Mouse (Mus musculus): Measurements from ENCODE around the gene Tbce.
"Not testable (repeated sequence)": the region's sequence is repeated elsewhere in the genome, so short reads cannot be mapped to it uniquely, and the experiment has no call there.

The Tbce gene

DNA sequence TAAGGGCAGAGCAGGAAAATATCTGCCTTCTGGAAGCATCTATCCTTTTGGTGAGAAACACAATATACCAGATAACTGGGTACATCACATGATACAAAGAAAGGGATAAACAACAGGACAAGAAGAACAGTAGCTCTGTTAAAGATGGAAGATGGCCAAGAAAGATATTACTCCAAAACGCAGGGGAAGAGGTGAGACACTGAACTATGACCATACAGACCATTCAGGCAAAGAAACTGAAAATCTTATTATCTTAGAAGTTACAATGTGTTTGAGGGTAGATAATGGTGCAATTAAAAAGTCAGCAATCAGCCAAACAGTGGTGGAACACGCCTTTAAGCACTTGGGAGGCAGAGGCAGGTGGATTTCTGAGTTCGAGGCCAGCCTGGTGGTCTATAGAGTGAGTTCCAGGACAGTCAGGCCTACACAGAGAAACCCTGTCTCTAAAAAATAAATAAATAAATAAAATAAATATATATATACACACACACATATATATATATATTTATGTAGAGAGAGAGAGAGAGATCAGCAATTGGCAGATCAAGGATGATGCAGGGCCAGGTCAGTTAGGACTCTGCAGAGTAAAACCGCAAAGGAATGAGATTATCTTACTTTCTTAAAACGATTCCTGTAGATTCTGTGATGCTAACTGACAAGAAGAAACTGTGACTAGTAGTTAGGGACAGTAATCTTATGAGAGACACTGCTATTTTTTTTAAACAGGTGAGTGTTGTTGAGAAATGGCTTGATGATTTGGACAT lies 5.9 kb downstream of the Tbce start:
- no peak for DNase-seq (ENCODE audit: low read depth)

DNA sequence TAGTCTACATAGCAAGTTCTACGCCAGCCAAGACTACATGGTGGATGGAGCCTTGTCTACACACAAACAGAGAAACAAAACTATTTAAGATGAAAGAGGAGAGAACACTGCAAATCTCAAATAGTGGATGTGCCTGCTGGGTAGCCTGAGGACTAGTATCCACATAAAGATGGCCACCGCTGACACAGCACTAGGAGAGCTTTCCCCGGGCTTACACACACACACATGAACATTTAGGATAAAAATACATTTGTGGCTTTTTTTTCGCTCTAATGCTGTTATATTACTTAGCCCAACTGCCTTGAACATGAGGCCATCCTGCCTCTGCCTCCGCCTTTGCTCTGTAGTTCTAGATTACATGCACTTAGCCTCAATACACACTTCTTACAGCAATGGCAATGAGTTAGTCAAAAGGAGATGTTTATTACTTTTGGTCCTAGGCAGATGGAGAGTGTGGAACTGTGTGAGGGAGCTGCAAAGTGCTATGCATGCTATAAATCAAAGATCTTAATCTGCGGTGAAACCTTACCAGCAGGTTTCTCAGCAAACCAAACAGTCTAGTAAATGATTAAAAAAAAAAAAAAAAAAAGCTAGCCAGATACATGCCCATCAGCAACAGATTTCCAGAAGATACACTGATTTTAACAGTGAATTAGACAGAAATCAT lies 13.2 kb downstream of the Tbce start:
- DNase-seq (ENCODE audit: low read depth), result no peak

DNA sequence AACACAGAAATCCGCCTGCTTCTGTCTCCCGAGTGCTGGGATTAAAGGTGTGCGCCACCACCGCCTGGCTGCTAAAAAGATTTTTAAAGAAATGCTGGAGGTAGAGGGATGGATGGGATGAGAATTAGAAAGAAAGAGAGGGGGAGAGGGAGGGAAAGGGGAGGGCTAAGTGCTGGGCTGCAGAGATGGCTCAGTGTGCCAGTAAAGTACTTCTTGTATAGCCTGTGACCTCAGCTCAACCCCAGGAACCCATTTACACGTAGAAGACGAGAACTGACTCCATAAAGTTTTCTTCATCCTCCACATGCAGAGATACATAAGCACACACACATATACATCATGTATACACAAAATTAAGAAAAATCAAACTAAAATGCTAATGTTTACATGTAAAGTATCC lies 13.9 kb downstream of the Tbce start:
- no peak for DNase-seq (ENCODE audit: low read depth)

GRCm38 (mm10) chr13:14021417-14021816 lies 18.0 kb downstream of the Tbce start:
- DNase-seq (ENCODE audit: low read depth), result not testable (repeated sequence)

DNA sequence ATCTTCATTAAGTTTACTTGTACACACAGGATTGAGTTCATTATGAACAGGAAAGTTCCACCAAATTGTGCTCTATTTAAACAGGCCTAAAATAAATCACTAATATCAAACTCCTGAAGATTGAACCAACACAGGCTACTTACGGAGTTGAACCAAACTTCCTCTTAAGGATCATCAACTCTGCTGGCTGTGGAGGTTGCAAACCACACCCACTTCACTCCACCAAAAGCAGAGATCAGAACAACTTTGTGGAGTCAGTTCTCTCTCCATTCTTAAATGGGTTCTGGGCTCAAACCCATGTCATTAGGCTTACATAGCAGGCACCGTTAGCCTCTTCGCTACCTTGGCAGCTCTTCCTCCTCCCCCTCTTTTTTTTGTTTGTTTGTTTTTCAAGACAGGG lies 20.6 kb downstream of the Tbce start:
- DNase-seq (ENCODE audit: low read depth), result no peak

DNA sequence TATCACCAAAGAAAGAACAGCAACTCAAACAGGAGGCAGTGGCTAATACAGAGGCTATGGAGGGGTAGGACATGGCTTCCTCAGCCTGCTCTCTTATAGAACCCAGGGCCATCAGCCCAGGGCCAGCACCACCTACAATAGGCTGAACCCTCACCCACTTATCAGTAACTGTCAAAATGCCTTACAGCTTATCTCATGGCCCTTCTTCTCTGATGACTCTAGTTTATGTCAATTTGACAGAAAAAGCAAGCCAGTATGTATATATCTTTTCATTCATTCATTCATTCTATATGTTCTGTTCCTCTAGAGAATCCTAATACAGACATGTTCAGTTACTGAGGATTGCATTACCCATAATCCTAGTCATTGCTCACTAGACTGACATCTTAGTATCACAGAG lies 21.2 kb downstream of the Tbce start:
- no peak for DNase-seq (ENCODE audit: low read depth)

- no peak for DNase-seq (ENCODE audit: low read depth)
These were observed 23.8 kb downstream of the Tbce start for GRCm38 (mm10) chr13:14015609-14016008.

DNA sequence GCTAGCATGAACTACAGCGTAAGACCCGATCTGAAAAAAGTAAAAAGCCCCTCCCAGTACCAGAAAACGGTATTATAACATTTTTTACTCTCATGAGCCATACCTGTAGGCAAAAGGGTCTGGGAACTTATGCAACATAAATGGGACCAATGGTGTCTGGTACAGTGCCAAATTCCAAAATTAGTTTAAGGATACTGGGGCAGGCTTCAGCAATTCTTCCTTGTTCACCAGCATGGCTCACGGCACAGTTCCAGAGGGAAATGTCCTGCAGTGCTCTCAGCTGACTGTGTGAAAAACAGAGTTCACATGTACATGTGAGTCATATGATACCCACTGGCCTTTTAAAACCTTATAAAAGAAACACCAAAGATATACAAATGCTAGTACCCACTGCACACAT lies 24.9 kb downstream of the Tbce start:
- peak; percentile 7 for DNase-seq (ENCODE audit: low read depth)

DNA sequence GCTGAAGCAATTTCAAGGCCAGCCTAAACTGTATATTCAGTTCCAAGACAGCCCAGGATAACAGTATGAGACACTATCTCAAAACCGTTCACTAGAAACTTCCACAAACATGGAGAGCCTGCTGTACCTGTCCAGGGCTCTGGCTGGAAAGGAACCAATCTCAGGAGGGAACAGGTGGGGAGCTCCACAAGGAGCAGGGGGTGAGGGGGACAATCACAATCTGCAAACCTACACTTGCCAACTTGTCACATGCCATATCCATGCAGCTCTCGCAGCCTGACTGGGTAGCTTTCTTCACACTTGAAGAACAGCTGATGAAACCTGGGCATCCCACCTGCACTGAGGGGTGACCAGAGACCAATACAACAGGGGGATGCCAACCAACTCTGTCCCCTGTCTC lies 25.4 kb downstream of the Tbce start:
- no peak for DNase-seq (ENCODE audit: low read depth)

- no peak for DNase-seq (ENCODE audit: low read depth)
These were observed 27.9 kb downstream of the Tbce start for GRCm38 (mm10) chr13:14011454-14011995.

GRCm38 (mm10) chr13:14006056-14006455 lies 33.4 kb downstream of the Tbce start:
- DNase-seq (ENCODE audit: low read depth), result no peak

GRCm38 (mm10) chr13:14004999-14005398 lies 34.4 kb downstream of the Tbce start:
- no peak for DNase-seq (ENCODE audit: low read depth)

- DNase-seq (ENCODE audit: low read depth), result peak; percentile 55
These were observed 35.4 kb downstream of the Tbce start for GRCm38 (mm10) chr13:14004086-14004485.

DNA sequence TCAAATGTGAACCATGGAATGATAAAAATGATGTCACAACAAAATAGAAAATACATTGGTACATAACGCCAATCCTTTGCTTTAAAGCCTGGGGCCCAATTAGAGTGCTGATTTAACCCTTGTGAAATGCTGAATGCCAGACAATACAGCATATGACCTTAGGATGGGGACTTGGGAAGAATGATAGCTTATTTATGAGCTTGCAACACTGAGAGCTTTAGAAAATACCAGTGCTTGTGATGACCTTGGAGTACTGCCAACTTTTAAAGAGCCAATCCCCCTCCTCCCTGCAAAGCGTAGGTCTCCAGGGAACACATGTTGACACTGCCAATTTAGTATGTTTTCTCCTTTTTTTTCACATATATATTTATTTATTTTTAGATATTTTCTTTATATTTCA lies 36.7 kb downstream of the Tbce start:
- DNase-seq (ENCODE audit: low read depth), result peak; percentile 5

- DNase-seq (ENCODE audit: low read depth), result no peak
These were observed 42.0 kb downstream of the Tbce start for GRCm38 (mm10) chr13:13997476-13997875.

DNA sequence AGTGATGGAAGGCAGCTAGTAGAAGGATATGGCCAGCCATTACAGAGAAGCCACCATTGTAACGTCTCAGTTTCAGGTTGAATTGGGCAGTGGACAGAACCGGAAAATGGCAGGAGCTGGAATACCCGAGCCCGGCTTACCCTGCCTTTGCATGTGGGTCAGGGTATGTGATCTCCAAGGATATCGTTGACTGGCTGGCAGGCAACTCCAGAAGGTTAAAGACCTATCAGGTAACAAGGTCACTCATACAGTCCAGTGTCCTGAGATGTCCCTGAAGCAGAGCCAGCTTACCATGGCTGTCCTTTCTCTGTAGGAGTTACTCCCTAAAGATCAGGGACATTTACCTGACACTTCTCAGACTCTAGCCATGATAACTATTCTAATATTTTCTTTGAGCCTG lies 44.4 kb downstream of the Tbce start:
- no peak for DNase-seq (ENCODE audit: low read depth)

DNA sequence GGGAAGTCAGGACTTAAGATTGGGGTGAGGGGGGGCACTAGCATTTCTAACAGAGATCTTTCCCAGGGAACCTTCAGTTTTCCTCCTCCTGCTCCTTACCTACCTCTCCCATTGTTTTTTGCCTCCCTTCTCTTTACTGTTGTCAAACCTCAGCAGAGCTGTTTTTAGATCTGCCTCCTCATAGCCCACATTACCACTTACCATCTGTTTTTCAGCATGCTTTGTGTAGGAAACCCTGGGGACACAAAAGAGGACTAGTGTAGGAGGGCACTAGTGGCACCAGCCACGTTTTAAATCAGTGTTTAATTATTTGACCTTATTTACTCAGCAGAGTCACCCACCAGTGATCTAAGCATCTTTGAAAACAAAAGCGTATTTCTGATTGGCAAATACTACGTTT lies 46.4 kb downstream of the Tbce start:
- DNase-seq (ENCODE audit: low read depth), result no peak

DNA sequence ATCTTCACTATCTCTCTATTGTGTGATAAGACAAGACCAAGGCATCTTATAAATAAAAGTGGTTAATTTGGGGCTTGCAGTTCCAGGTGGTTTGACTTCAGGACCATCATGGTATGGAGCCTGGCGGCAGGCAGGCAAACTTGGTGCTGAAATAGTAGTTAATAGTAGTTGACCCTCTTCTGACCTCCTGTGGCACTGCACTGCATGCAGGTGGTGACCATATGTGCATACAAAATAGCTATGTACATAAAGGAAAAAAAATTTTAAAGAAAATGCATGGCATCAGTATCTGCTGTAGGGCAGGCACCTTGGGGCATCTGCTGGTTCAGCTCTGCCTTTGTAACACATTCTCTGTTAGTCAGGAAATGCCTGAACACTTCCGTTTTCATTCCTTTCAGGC lies 49.0 kb downstream of the Tbce start:
- DNase-seq (ENCODE audit: low read depth), result no peak

DNA sequence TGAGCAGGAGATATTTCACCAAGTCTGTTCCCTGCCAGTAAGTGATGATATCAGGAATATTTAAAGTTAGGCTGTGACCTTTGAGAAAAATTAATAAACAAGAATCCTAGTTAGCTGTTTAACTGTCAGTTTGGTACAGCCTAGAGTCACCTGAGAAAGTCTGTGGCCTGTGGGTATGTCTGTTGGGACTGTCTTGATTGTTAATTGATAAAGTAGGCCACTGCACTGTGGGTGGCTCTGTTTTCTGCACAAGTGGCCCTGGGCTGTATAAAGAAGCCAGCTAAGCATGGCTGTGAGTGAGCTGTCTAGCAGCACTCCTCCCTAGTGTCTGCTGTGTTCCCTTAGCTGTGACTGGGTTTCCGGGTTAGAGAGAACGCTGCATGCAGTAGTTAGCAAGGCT lies 50.3 kb downstream of the Tbce start:
- no peak for DNase-seq (ENCODE audit: low read depth)

- DNase-seq (ENCODE audit: low read depth), result no peak
These were observed 55.9 kb downstream of the Tbce start for GRCm38 (mm10) chr13:13983523-13983922.

DNA sequence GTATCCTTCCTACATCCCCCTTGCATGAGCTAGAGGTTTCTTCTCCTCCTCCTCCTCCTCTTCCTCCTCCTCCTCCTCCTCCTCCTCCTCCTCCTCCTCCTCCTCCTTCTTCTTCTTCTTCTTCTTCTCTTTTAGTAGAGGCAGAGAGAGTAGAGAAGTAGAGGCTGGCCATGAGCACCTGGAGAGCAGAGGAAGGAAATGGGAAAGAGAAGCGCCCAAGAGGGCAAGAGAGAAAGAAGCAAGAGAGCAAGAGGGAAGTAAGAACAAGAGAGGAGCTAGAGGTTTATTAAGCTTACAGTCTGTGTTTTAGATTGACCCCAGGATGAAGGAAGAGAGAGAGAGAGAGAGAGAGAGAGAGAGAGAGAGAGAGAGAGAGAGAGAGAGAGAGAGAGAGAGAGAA lies 57.6 kb downstream of the Tbce start:
- not testable (repeated sequence) for DNase-seq (ENCODE audit: low read depth)

GRCm38 (mm10) chr13:13969796-13970195 lies 69.6 kb downstream of the Tbce start:
- DNase-seq (ENCODE audit: low read depth), result no peak

- peak; percentile 71 for DNase-seq (ENCODE audit: low read depth)
These were observed 70.8 kb downstream of the Tbce start for GRCm38 (mm10) chr13:13968629-13969111.

Data from NIH3T3 (cell line).